Mouse (Mus musculus) stomach, postnatal 0 days (tissue): ENCODE measurements around the gene Tbcel.

Experiments
- CTCF ChIP-seq: IDR thresholded peaks from 2 replicates; pipeline ENCODE4 v1.5.1; 2016; ENCODE audit warnings: antibody characterized with exemption, low read depth, mild to moderate bottlenecking, moderate library complexity
- EP300 ChIP-seq: optimal IDR thresholded peaks from 2 replicates; pipeline ENCODE3; 2016; ENCODE audit warnings: antibody characterized with exemption

DNA sequence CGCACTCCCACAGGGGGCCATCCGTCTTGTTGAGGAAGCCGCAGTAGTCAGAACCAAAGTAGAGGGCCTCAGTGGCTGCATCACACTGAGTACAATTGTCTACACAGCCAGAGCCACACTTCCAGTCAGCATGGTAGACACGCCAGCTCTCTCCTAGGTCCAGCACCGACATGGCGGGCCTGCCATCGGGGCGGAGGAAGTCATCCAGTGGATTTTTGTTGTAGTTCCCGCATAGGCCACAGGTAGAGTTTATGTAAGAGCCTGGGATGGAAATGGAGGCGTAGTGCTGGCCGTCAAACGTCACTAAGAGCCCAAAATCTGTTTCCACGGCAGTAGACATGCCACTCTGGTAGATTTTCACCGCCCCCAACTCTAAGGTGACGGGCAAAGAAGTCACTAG is 130.0 kb downstream of the Tbcel start:
- TF ChIP-seq CTCF (no peak), EP300 (no peak)
